Mouse (Mus musculus): ENCODE measurements around the gene Nr0b1. TPM values are rescaled to one million over a fixed set of nuclear protein-coding genes. Genes with fewer than 3 reads are reported as not detected.

The Nr0b1 gene
- not detected for total RNA-seq (2021)
- long read RNA-seq, experiment 1: 0 reads
- long read RNA-seq, experiment 2: 0 reads

DNA sequence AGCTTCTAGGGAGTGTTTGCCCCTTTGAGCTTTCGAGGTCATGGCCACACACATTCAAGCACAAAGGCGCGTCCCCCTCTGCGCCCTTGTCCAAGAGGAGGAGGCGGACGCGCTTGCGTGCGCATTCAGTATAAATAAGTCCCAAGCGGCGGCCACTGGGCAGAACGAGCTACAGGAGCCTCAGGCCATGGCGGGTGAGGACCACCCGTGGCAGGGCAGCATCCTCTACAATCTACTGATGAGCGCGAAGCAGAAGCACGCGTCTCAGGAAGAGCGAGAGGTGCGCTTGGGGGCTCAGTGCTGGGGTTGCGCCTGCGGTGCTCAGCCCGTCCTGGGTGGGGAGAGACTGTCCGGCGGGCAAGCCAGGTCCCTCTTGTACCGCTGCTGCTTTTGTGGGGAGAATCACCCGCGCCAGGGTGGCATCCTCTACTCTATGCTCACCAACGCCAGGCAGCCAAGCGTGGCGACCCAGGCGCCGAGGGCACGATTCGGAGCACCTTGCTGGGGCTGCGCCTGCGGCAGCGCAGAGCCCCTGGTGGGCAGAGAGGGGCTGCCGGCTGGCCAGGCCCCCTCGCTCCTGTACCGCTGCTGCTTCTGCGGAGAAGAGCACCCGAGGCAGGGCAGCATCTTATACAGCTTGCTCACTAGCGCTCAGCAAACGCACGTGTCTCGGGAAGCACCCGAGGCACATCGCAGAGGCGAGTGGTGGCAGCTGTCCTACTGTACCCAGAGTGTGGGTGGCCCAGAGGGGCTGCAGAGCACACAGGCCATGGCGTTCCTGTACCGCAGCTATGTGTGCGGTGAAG, at the start of gene Nr0b1:
Gene Nr0b1 (plus strand): TSS at position 151 of the 806 bp plus-strand sequence.
- DNase-seq: no peak
- intact Hi-C loops (cut with DNase I): no loop called here

DNA sequence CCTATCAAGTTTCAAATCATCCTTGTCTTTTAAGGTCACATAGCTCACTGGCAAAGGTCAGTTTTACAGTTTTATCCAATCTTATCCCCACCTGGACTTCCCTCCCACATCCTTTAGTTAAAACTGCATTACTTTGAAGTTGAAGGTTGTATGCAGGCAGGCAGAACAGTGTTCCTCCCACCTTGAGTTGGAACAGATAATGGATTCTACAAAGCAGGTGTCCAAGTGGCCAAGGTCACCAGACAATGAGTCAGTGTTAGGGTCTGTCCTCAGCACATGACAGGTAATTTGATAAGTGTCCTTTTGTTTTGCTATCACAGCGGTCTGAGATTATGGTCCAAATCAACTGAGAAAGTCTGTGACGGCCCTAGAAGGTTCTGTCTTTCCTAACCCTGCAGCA, 4.3 kb upstream of the Nr0b1 start:
- intact Hi-C loops (cut with DNase I): no loop called here
- no peak for DNase-seq

DNA sequence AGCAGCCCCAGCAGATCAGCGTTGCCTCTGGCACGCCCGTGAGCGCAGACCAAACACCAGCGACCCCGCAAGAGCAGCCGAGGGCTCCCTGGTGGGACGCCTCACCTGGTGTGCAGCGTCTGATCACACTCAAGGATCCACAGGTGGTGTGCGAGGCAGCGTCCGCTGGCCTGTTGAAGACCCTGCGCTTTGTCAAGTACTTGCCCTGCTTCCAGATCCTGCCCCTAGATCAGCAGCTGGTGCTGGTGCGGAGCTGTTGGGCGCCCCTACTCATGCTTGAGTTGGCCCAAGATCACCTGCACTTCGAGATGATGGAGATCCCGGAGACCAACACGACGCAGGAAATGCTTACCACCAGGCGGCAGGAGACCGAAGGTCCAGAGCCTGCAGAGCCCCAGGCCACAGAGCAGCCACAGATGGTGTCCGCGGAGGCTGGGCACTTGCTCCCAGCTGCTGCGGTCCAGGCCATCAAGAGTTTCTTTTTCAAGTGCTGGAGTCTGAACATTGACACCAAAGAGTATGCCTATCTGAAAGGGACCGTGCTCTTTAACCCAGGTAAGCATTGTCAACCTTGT, 943 bp downstream of the Nr0b1 start:
- intact Hi-C loops (cut with DNase I): no loop called here
- DNase-seq: no peak

DNA sequence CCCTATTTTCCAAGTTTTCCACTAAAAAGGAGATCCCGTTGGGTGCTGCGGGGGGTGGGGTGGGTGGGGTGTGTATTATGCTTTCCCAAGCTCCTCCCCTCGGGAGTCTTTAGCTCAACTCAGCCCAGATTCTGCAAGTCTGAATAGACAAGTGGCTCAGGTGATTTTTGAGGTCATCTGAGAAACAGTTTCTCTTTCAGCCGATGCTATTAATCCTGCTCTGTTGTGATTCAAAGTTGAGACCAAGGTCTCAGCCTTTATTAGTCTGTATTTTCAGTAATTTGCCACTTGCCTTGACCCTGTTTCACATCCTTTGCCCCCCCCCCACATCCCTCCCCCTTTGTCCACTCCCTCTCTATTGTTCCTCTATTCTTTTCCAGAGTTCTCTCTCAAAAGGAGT, 1.8 kb downstream of the Nr0b1 start:
- intact Hi-C loops (cut with DNase I): no loop called here

DNA sequence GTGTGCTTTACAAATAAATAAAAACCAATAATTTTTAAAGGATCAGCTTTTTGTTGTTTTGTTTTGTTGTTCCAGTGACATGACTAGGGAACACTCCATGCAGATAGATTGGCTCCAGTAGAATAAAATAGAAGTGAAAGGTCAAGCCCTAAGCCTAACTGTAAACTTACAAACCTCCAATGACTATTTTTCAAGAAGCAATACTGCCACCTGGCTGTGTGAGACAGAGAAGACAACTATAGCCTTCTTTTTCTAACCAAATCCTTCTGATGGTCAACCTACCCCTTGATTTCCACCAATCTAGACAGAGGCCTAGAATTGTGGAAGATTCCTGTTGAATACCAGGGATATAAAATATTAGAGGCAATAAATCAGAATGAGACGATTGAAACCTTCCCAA, 45.7 kb downstream of the Nr0b1 start:
- DNase-seq: no peak
- intact Hi-C loops (cut with DNase I): no loop called here

More for the DNA sequence above, 1.8 kb downstream of the Nr0b1 start:
- DNase-seq: no peak

Other genes with a start within 250 kb of the Nr0b1 start
- gene Samt3, start 147.6 kb upstream of the Nr0b1 start, total RNA-seq (2021): not detected
- gene Mageb4, start 113.3 kb downstream of the Nr0b1 start, total RNA-seq (2021): not detected

Data from heart, postnatal 14 days (tissue).